13 mouse cellular contexts compared by ENCODE assay signal in genomic region chr7:45867871-45868270, GRCm38 (mm10). TPM values are rescaled to one million over a fixed set of nuclear protein-coding genes. Genes with fewer than 3 reads are reported as not detected.
DNase-seq lines count a peak whose midpoint lies in the region; ATAC-seq and TF ChIP-seq lines count a peak whose summit lies in the region.
"Had no signal": no experiment of that assay in that cellular context is flagged by ENCODE, and none has a peak within 500 bp of the region (broad histone marks: within the 10 kb centered on the region; RNA-seq: fewer than 3 reads in every experiment).

No protein-coding gene starts in this region.

- TF ChIP-seq CTCF in gastrocnemius, adult 2 months (IDR thresholded peaks at IDR 0.05): no peak

- ATAC-seq in embryonic facial prominence, embryonic 13.5 days (ENCODE audit: insufficient number of reproducible peaks, insufficient read depth, low FRiP score, low TSS enrichment, low read depth): no peak
- no peak for ATAC-seq in hindbrain, embryonic 15.5 days (ENCODE audit: low FRiP score, low read depth)
- no peak for ATAC-seq in midbrain, embryonic 15.5 days (replicated peaks)
- no peak for ATAC-seq in erythroblast, adult 5-6 weeks (replicated peaks; ENCODE audit: low FRiP score, poor library complexity, severe bottlenecking)

- no peak overlapping the region for H3K9ac ChIP-seq in embryonic facial prominence, embryonic 13.5 days
- H3K9ac ChIP-seq in hindbrain, embryonic 15.5 days: peak overlapping the region; percentile 22; the same call in 1 of the 2 replicates
- no peak overlapping the region; the same call in 1 of the 2 replicates for H3K9ac ChIP-seq in midbrain, embryonic 15.5 days
- H3K9ac ChIP-seq: liver, embryonic 14.5 days had no signal

- DNase-seq in gastrocnemius, adult 2 months: peak; percentile 9
- DNase-seq in gastrocnemius, adult 18-20 months (ENCODE audit: low spot score): no peak
- DNase-seq in gastrocnemius, postnatal 10 days: no peak
- DNase-seq in spleen, adult 18-20 months: no peak
- DNase-seq: adrenal gland, postnatal 10 days; B cell, adult 2 months had no signal

- H3K27me3 ChIP-seq in embryonic facial prominence, embryonic 13.5 days: peaks cover 53% of the 10 kb centered on the region
- no peaks in the 10 kb centered on the region for H3K27me3 ChIP-seq in hindbrain, embryonic 15.5 days
- no peaks in the 10 kb centered on the region for H3K27me3 ChIP-seq in midbrain, embryonic 15.5 days (replicated peaks)

- 19% methylated on average over 2 of the region's 2 CpGs for WGBS in embryonic facial prominence, embryonic 13.5 days
- 4% methylated on average over 2 of the region's 2 CpGs for WGBS in hindbrain, embryonic 15.5 days
- WGBS in midbrain, embryonic 15.5 days: 4% methylated on average over 2 of the region's 2 CpGs

- peak overlapping the region; percentile 82 for H3K4me2 ChIP-seq in embryonic facial prominence, embryonic 13.5 days
- peak overlapping the region; percentile 71 for H3K4me2 ChIP-seq in hindbrain, embryonic 15.5 days
- H3K4me2 ChIP-seq in midbrain, embryonic 15.5 days: peak overlapping the region; percentile 87

- H3K9me3 ChIP-seq in embryonic facial prominence, embryonic 13.5 days: no peaks in the 10 kb centered on the region
- no peaks in the 10 kb centered on the region for H3K9me3 ChIP-seq in hindbrain, embryonic 15.5 days
- H3K9me3 ChIP-seq in midbrain, embryonic 15.5 days: no peaks in the 10 kb centered on the region
- H3K9me3 ChIP-seq: heart, embryonic 12.5 days had no signal

- H3K4me1 ChIP-seq in embryonic facial prominence, embryonic 13.5 days: peaks cover 39% of the 10 kb centered on the region
- H3K4me1 ChIP-seq in hindbrain, embryonic 15.5 days (replicated peaks): peaks cover 43% of the 10 kb centered on the region
- peaks cover 47% of the 10 kb centered on the region for H3K4me1 ChIP-seq in midbrain, embryonic 15.5 days

- H3K36me3 ChIP-seq in embryonic facial prominence, embryonic 13.5 days: no peaks in the 10 kb centered on the region
- no peaks in the 10 kb centered on the region for H3K36me3 ChIP-seq in hindbrain, embryonic 15.5 days
- H3K36me3 ChIP-seq in midbrain, embryonic 15.5 days (replicated peaks): no peaks in the 10 kb centered on the region
- H3K36me3 ChIP-seq: heart, embryonic 12.5 days had no signal

- H3K27ac ChIP-seq in gastrocnemius, adult 2 months: no peak overlapping the region
- H3K27ac ChIP-seq in embryonic facial prominence, embryonic 13.5 days: no peak overlapping the region
- no peak overlapping the region for H3K27ac ChIP-seq in hindbrain, embryonic 15.5 days (replicated peaks)
- no peak overlapping the region for H3K27ac ChIP-seq in midbrain, embryonic 15.5 days
- H3K27ac ChIP-seq: kidney, postnatal 0 days; liver, embryonic 14.5 days had no signal

- intact Hi-C loops in gastrocnemius, adult 2 months (cut with DNase I): no loop called here

- no peak overlapping the region for H3K4me3 ChIP-seq in gastrocnemius, adult 2 months
- no peak overlapping the region for H3K4me3 ChIP-seq in embryonic facial prominence, embryonic 13.5 days
- peak overlapping the region; percentile 59 for H3K4me3 ChIP-seq in hindbrain, embryonic 15.5 days
- H3K4me3 ChIP-seq in midbrain, embryonic 15.5 days: peak overlapping the region; percentile 68

RNA-seq across cellular contexts. Expression of gene Kdelr1, which starts 4.7 kb away (rescaled TPM):
- 10 to 100 TPM; 63.2 to 65.6 TPM for total RNA-seq in gastrocnemius, adult 2 months (2021)
- 10 to 100 TPM; 62.0 to 65.6 TPM for total RNA-seq in gastrocnemius, adult 18-20 months (2021)
- 62.6 and 74.4 TPM in 2 replicates for polyA plus RNA-seq in embryonic facial prominence, embryonic 13.5 days (2015; fragmentation: Nextera tagmentation; extraction: Ambion mirVana)
- polyA plus RNA-seq in hindbrain, embryonic 15.5 days (2015; fragmentation: Nextera tagmentation; extraction: Ambion mirVana): 56.4 and 61.0 TPM in 2 replicates
- polyA plus RNA-seq in midbrain, embryonic 15.5 days (2015; fragmentation: Nextera tagmentation; extraction: Ambion mirVana): 53.0 and 54.9 TPM in 2 replicates
- total RNA-seq in erythroblast, adult 5-6 weeks (2015; ENCODE audit: low replicate concordance): 31.3 and 67.2 TPM in 2 replicates
- 18.0 and 20.1 TPM in 2 replicates for total RNA-seq in erythroblast, adult 5-6 weeks (2017; ENCODE audit: low replicate concordance)
- 10 to 100 TPM; 73.5 to 74.7 TPM for total RNA-seq in gastrocnemius, postnatal 10 days (2021)

RNA-seq across cellular contexts. Expression of gene Grin2d, which starts 10.3 kb away (rescaled TPM):
- under 1 TPM; 0.13 to 0.14 TPM for total RNA-seq in gastrocnemius, adult 2 months (2021)
- under 1 TPM; 0.11 to 0.17 TPM for total RNA-seq in gastrocnemius, adult 18-20 months (2021)
- polyA plus RNA-seq in embryonic facial prominence, embryonic 13.5 days (2015; fragmentation: Nextera tagmentation; extraction: Ambion mirVana): 0.56 and 0.72 TPM in 2 replicates
- polyA plus RNA-seq in hindbrain, embryonic 15.5 days (2015; fragmentation: Nextera tagmentation; extraction: Ambion mirVana): 3.4 and 4.3 TPM in 2 replicates
- 2.7 and 3.9 TPM in 2 replicates for polyA plus RNA-seq in midbrain, embryonic 15.5 days (2015; fragmentation: Nextera tagmentation; extraction: Ambion mirVana)
- total RNA-seq in erythroblast, adult 5-6 weeks (2015; ENCODE audit: low replicate concordance): not detected in 2 replicates
- total RNA-seq in erythroblast, adult 5-6 weeks (2017; ENCODE audit: low replicate concordance): 0.28 TPM in 1 of 2 replicates, not detected in the other
- 1 to 10 TPM in 1 of 2 experiments, under 1 TPM in 1; 0.80 to 1.2 TPM for total RNA-seq in gastrocnemius, postnatal 10 days (2021)

RNA-seq across cellular contexts. Expression of gene Syngr4, which starts 28.6 kb away (rescaled TPM):
- not detected for total RNA-seq in gastrocnemius, adult 2 months (2021)
- not detected for total RNA-seq in gastrocnemius, adult 18-20 months (2021)
- polyA plus RNA-seq in embryonic facial prominence, embryonic 13.5 days (2015; fragmentation: Nextera tagmentation; extraction: Ambion mirVana): 0.41 TPM in 1 of 2 replicates, not detected in the other
- 0.34 TPM in 1 of 2 replicates, not detected in the other for polyA plus RNA-seq in hindbrain, embryonic 15.5 days (2015; fragmentation: Nextera tagmentation; extraction: Ambion mirVana)
- 0.22 TPM in 1 of 2 replicates, not detected in the other for polyA plus RNA-seq in midbrain, embryonic 15.5 days (2015; fragmentation: Nextera tagmentation; extraction: Ambion mirVana)
- 4.0 TPM in 1 of 2 replicates, not detected in the other for total RNA-seq in erythroblast, adult 5-6 weeks (2015; ENCODE audit: low replicate concordance)
- not detected in 2 replicates for total RNA-seq in erythroblast, adult 5-6 weeks (2017; ENCODE audit: low replicate concordance)
- total RNA-seq in gastrocnemius, postnatal 10 days (2021): under 1 TPM in 1 of 2 experiments, not detected in 1; 0.35 TPM

RNA-seq across cellular contexts. Expression of gene Tmem143, which starts 28.9 kb away (rescaled TPM):
- total RNA-seq in gastrocnemius, adult 2 months (2021): 10 to 100 TPM; 51.3 to 66.3 TPM
- total RNA-seq in gastrocnemius, adult 18-20 months (2021): 10 to 100 TPM; 56.7 to 59.4 TPM
- polyA plus RNA-seq in embryonic facial prominence, embryonic 13.5 days (2015; fragmentation: Nextera tagmentation; extraction: Ambion mirVana): 7.1 and 7.2 TPM in 2 replicates
- polyA plus RNA-seq in hindbrain, embryonic 15.5 days (2015; fragmentation: Nextera tagmentation; extraction: Ambion mirVana): 6.7 and 8.5 TPM in 2 replicates
- 7.7 and 10.2 TPM in 2 replicates for polyA plus RNA-seq in midbrain, embryonic 15.5 days (2015; fragmentation: Nextera tagmentation; extraction: Ambion mirVana)
- total RNA-seq in erythroblast, adult 5-6 weeks (2015; ENCODE audit: low replicate concordance): 1.3 TPM in 1 of 2 replicates, not detected in the other
- 0.26 and 3.8 TPM in 2 replicates for total RNA-seq in erythroblast, adult 5-6 weeks (2017; ENCODE audit: low replicate concordance)
- total RNA-seq in gastrocnemius, postnatal 10 days (2021): 10 to 100 TPM; 42.3 to 47.7 TPM

RNA-seq across cellular contexts. Expression of gene Grwd1, which starts 37.1 kb away (rescaled TPM):
- total RNA-seq in gastrocnemius, adult 2 months (2021): 10 to 100 TPM; 14.6 to 16.0 TPM
- total RNA-seq in gastrocnemius, adult 18-20 months (2021): 10 to 100 TPM; 13.4 to 14.3 TPM
- polyA plus RNA-seq in embryonic facial prominence, embryonic 13.5 days (2015; fragmentation: Nextera tagmentation; extraction: Ambion mirVana): 62.7 and 74.0 TPM in 2 replicates
- 41.8 and 43.1 TPM in 2 replicates for polyA plus RNA-seq in hindbrain, embryonic 15.5 days (2015; fragmentation: Nextera tagmentation; extraction: Ambion mirVana)
- 40.5 and 44.2 TPM in 2 replicates for polyA plus RNA-seq in midbrain, embryonic 15.5 days (2015; fragmentation: Nextera tagmentation; extraction: Ambion mirVana)
- 1.5 and 2.3 TPM in 2 replicates for total RNA-seq in erythroblast, adult 5-6 weeks (2015; ENCODE audit: low replicate concordance)
- 0.43 and 3.1 TPM in 2 replicates for total RNA-seq in erythroblast, adult 5-6 weeks (2017; ENCODE audit: low replicate concordance)
- total RNA-seq in gastrocnemius, postnatal 10 days (2021): 10 to 100 TPM; 14.8 to 15.4 TPM

Comparison
In these comparisons a context has a peak if more than half of its experiments do, and no peak if none do; other contexts are left out.
1. H3K4me3 ChIP-seq: peak in hindbrain, embryonic 15.5 days (single experiment) and midbrain, embryonic 15.5 days (single experiment); none in gastrocnemius, adult 2 months (single experiment) and embryonic facial prominence, embryonic 13.5 days (single experiment).
2. Peak in every context shown above with its lines, with median percentiles within 50 percentile points of each other: H3K4me2 ChIP-seq.